Mouse (Mus musculus) adrenal gland, adult 18-20 months (tissue): ENCODE data around the gene Cxcr5. TPM values are rescaled to one million over a fixed set of nuclear protein-coding genes. Genes with fewer than 3 reads are reported as not detected.

Experiments
- DNase-seq, 2 experiments: peaks; one replicate each; pipeline ENCODE4 v3.0.0; 2021 to 2022; ENCODE audit warnings: low spot score in 2 of 2
- total RNA-seq, 2 experiments: library from RNA; stranded (reverse); gene quantifications; 1 replicate in 1 of 2; 2 replicates in 1 of 2; pipeline ENCODE4 v1.2.3; 2021

Cxcr5 gene
- total RNA-seq, 2 experiments from 2014 or later, result 0.16 to 0.40 TPM

- no peak for DNase-seq
Observed at GRCm38 (mm10) chr9:44539816-44540421, 21.8 kb downstream of the Cxcr5 start.

- no peak for DNase-seq
Observed at GRCm38 (mm10) chr9:44537625-44538301, 23.9 kb downstream of the Cxcr5 start.

- DNase-seq, result no peak
Observed at GRCm38 (mm10) chr9:44532991-44533580, 28.6 kb downstream of the Cxcr5 start.

- DNase-seq, result no peak
Observed at GRCm38 (mm10) chr9:44528340-44528739, 33.3 kb downstream of the Cxcr5 start.

- no peak for DNase-seq
Observed at GRCm38 (mm10) chr9:44526337-44527112, 35.2 kb downstream of the Cxcr5 start.

GRCm38 (mm10) chr9:44525589-44525988, 36.1 kb downstream of the Cxcr5 start:
- DNase-seq, result no peak

- no peak for DNase-seq
Observed at GRCm38 (mm10) chr9:44525001-44525400, 36.7 kb downstream of the Cxcr5 start.

GRCm38 (mm10) chr9:44524235-44524826, 37.3 kb downstream of the Cxcr5 start:
- DNase-seq, result no peak

- no peak for DNase-seq
Observed at GRCm38 (mm10) chr9:44523686-44524085, 38.0 kb downstream of the Cxcr5 start.

GRCm38 (mm10) chr9:44521927-44522326, 39.8 kb downstream of the Cxcr5 start:
- DNase-seq, result no peak

- no peak for DNase-seq
Observed at GRCm38 (mm10) chr9:44518068-44518467, 43.6 kb downstream of the Cxcr5 start.

- DNase-seq, result no peak
Observed at GRCm38 (mm10) chr9:44517368-44517767, 44.3 kb downstream of the Cxcr5 start.

- no peak for DNase-seq
Observed at GRCm38 (mm10) chr9:44515891-44516290, 45.8 kb downstream of the Cxcr5 start.

- no peak for DNase-seq
Observed at GRCm38 (mm10) chr9:44515131-44515751, 46.4 kb downstream of the Cxcr5 start.

GRCm38 (mm10) chr9:44514147-44514546, 47.5 kb downstream of the Cxcr5 start:
- no peak for DNase-seq

GRCm38 (mm10) chr9:44513610-44514009, 48.1 kb downstream of the Cxcr5 start:
- no peak for DNase-seq

GRCm38 (mm10) chr9:44513121-44513520, 48.6 kb downstream of the Cxcr5 start:
- DNase-seq, result no peak

- DNase-seq, result no peak
Observed at GRCm38 (mm10) chr9:44512717-44513003, 49.0 kb downstream of the Cxcr5 start.

GRCm38 (mm10) chr9:44511935-44512716, 49.6 kb downstream of the Cxcr5 start:
- no peak for DNase-seq

GRCm38 (mm10) chr9:44510872-44511601, 50.6 kb downstream of the Cxcr5 start:
- no peak for DNase-seq
